Mouse (Mus musculus) layer of hippocampus, postnatal 25 days (tissue): ENCODE measurements at regions not wholly inside any gene's neighbourhood (a gene's known extent, or its start where the extent isn't known, plus 50 kb on each side); places are given as distances from the start of the nearest gene placed in this dataset.
A peak's percentile ranks its signal among the peaks of the same experiment; 100 is the strongest.

Source experiments
- DNase-seq, 2 experiments: peaks; one replicate each; pipeline ENCODE4 v3.0.0; 2022; ENCODE audit warnings: mixed read lengths in 2 of 2, low spot score in 1 of 2; ENCODE audit errors: extremely low spot score in 1 of 2

- DNase-seq = no peak
These were observed 403.3 kb upstream of the Nr5a2 start for GRCm38 (mm10) chr1:137363561-137363960.

- no peak for DNase-seq
These were observed 400.7 kb upstream of the Nr5a2 start for GRCm38 (mm10) chr1:137360688-137361570.

DNA sequence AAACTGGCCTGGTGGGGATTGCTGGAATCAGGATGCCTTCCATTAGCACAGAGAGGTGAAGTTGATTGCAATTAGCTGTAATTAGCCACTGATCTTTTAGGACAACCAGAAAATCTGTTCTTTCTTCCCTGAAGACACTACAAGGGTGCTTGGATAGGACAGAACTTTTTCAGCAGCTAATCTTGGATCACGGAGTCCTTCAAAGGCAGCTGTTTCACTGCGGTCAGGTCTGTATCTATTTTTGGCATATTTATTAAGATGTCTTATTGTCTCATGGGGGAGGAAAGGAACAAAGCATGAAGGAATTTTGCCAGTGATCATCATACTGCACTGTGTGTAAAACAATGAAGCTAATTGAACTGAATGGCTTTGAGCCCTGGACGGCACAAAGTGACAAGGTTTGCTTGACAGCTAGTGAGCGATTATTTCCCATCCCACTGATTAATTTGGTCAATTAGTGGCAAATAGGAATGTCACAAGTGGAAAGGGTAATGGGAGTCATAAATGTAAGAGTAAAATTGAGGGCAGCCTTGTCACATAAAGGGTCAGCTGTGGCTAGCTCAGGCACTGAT, 395.8 kb upstream of the Nr5a2 start:
- DNase-seq = no peak

- DNase-seq = no peak
These were observed 392.3 kb upstream of the Nr5a2 start for GRCm38 (mm10) chr1:137352390-137353027.

- no peak for DNase-seq
These were observed 373.9 kb upstream of the Nr5a2 start for GRCm38 (mm10) chr1:137334137-137334536.

- DNase-seq = no peak
These were observed 372.0 kb upstream of the Nr5a2 start for GRCm38 (mm10) chr1:137332108-137332769.

GRCm38 (mm10) chr1:137331746-137332107, 371.5 kb upstream of the Nr5a2 start:
- DNase-seq = no peak

DNA sequence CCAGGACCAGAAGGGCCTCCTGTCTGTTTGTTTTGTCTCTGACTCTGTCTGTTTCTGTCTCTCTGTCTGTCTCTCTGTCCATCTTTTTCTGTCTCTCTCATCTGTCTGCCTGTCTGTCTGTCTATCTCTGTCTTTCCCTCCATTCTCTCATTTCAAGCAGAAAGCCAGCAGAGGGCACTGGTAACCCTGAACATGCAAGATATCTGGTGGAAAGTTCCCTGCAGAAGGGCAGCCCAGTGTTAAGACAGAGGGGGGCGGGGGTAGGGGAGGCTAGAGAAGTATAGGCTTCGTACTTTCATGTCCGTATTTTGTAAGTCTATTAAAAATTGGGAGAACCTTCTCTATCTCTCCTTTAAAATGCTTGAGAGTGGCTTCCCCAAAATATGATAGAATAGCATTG, 370.4 kb upstream of the Nr5a2 start:
- peak in 1 of 2 experiments; percentile 49 for DNase-seq

DNA sequence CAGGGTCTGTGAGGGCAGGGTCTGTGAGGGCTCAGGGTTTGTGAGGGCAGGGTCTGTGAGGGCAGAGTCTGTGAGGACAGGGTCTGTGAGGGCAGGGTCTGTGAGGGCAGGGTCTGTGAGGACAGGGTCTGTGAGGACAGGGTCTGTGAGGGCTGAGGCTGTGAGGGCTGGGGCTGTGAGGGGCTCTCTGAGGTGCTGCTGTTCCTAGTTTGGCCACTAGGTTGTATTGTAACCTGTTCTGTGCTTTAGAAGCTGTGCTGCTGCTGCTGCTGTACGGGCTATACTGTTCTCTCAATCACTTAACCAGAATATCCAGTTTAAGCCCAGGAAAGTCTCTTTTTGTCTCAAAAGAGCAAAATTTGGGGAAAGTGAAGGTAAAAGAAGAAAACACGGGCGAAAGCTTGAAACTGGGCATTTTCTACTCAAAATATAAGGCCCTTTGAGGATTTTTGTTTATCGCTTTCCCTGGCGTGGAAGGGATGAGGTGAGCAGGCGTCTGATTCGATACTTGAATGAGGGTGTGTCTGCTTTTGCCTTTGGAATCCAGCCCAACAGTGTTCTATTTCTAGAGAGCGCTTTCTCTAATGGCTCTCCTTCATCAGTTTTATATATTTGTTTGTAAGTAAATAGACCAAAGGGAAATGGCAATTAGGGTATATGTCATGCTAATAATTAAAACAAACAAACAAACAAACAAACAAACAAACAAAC, 363.8 kb upstream of the Nr5a2 start:
- DNase-seq = peak in 1 of 2 experiments; percentile 31

DNA sequence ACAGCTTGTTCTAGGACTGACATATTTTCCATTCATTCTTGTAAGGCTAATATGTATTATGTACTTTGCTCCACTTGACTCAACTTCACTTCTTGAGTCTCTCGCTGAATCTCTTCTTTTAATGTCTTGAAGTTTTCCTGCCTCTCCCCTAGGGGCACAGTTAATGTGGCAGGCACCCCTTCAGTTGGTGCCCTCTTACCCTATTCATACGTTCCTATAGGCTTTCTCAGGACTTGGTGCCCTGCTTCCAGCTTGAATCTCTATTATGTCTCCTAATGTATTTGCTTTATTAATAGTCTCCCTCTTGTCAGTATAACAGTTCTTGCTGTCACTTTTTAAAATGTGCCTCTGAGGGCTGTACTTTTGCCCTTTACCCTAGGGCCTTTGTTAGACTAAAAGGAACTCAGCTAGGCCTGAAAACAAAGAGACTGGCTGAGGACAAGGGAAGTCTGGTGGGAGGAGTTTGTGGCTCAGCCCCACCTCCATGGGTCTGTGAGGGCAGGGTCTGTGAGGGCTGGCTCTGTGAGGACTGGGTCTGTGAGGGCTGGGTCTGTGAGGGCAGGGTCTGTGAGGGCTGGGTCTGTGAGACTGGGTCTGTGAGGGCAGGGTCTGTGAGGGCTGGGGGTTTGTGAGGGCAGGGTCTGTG, 362.9 kb upstream of the Nr5a2 start:
- DNase-seq = no peak

DNA sequence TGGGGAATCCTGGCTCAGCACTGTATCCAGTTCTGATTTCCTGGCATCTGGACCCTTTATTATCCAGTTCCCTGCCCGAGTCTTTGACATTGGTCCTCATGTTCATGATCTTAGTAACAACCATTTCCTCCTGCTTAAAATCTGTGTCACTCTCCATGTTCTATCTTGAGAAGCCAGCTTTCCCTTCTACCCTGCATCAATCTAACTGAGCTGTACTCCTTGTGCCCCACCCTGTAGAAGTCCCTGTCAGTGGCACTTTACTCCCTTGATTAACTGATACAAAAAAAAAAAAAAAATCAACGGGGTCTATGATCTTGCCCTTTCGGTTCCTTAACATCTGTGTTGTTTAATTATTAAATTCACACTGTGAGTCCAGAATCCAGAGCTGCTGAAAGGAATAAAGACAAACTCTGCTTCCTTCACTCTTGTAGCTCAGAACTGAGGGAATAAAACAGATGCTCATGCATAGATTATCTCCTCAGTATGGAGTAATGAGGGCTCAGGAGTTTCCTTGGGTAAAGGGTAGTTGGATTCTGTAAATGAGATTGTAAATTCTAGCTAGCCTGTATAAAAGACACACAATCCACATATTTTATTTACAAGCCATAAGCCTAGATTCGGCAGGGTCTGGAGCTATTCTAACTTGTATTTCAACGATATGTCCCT, 342.6 kb upstream of the Nr5a2 start:
- no peak for DNase-seq

DNA sequence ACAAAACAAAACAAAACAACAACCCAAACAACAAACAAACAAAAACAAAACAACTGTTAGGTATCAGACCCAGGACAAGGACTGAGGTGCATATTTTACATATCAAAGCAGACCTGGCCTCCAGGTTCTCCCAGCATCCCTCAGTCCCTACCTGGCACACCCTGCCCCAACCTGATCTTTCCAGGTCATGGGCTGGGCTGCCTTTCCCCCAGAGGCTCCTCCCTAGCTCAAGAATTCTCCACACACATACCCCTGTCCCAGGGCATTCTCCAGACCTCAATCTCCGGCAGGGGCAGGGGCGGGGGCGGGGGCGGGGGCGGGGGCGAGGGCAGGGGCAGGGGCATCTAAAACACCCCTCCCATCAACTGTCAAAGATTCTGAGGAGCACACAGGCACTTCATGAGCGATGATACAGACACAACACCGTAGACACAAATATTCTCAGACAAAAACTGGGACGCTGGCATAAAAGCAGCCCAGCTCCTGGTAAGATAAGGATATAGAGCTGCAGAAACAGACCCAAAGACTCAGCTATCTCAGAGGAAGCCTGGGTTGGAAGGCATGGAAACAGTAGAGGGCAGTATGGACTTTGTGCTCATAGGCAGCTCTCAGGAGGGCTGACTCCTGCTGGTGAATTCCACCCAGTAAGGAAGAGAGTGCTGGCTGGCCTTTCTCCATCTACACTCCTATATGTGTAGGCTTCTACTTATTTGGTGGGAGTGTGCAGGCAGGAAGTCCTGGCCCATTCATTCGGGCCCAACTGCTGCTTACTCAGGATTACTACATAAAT, 337.7 kb upstream of the Nr5a2 start:
- DNase-seq = no peak

DNA sequence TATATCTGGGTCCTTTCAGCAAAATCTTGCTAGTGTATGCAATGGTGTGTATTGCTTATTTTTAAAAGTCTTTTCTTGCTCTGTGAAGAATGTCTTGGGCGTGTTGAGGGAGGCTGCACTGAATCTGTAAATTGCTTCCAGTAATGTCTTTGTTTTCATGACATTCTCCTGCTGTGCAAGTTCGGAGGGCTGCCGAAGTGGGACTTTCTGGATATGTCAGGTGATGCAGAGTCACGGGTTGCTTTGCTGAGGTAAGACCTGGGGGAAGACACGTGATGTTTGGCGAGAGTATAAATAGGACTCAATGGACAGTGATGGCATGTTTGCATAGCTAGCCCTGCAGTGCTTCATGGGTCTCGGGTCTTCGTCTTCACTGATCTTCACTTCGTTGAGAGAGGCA, 329.2 kb upstream of the Nr5a2 start:
- no peak for DNase-seq

GRCm38 (mm10) chr1:137283291-137283690, 323.0 kb upstream of the Nr5a2 start:
- no peak for DNase-seq

GRCm38 (mm10) chr1:137282457-137282856, 322.2 kb upstream of the Nr5a2 start:
- no peak for DNase-seq

DNA sequence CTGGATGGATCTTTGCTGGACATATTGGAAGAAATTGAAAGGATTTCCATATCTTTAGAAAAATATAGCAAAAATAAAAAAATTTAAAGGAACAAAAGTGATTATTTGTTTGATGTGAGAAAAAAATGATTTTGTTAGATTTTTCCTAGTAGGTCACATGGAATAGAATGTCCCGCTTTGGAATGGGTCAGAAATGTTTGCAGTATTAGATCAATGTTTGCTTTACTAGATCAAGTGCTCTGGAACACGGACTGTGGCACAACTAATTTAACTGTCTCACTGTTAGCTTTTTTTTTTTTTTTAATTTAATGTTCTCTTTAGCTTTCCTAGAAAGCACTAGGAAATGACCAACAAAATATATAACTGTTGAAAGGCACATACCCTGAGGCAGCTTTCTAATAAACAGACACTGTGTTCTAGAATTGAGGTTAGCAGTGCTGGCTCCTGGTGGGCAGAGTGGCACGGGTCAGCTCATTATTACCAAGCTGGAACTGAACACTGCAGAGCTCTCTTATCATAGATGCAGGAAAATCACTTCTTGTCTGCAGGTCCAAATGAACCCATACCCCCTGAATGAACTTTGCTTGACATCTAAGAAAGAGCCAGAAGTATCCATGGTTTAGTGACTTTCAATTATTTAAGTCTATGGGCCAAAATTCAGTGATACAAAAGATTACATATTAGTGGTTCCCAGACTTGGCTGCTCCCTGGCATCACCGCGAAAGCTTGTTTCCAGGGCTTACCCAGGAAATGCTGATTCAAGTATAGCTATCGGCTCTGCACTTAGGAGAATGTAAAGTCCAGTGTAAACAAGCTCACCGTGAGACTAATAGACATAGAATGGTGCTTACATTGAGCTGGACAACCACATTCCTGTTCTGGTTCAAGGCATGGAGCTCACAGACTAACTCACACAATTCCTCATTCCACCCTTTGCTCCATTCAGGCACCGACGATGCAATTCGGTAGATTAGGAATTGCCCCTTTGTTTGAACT, 320.4 kb upstream of the Nr5a2 start:
- no peak for DNase-seq

- no peak for DNase-seq
These were observed 319.7 kb upstream of the Nr5a2 start for GRCm38 (mm10) chr1:137279981-137280380.
